Mouse (Mus musculus) fibroblast of lung, adult 2 months (primary cell): ENCODE measurements at regions not wholly inside any gene's neighbourhood (a gene's known extent, or its start where the extent isn't known, plus 50 kb on each side); places are given as distances from the start of the nearest gene placed in this dataset.

Experiments
- DNase-seq: peaks from one replicate; pipeline ENCODE4 v3.0.0-alpha.2; 2011; ENCODE audit warnings: low read depth

- no peak for DNase-seq
These were observed 64.6 kb upstream of the Cdh5 start for GRCm38 (mm10) chr8:104036580-104037477.

- no peak for DNase-seq
These were observed 63.8 kb upstream of the Cdh5 start for GRCm38 (mm10) chr8:104037611-104038010.

- DNase-seq, result no peak
These were observed 61.9 kb upstream of the Cdh5 start for GRCm38 (mm10) chr8:104039526-104039925.

GRCm38 (mm10) chr8:104041522-104041921 is 59.9 kb upstream of the Cdh5 start:
- DNase-seq, result no peak

GRCm38 (mm10) chr8:104042434-104042833 is 59.0 kb upstream of the Cdh5 start:
- no peak for DNase-seq

- DNase-seq, result no peak
These were observed 53.4 kb upstream of the Cdh5 start for GRCm38 (mm10) chr8:104048037-104048436.

- no peak for DNase-seq
These were observed 52.2 kb upstream of the Cdh5 start for GRCm38 (mm10) chr8:104049181-104049580.

- peak; percentile 40 for DNase-seq
These were observed 50.5 kb upstream of the Cdh5 start for GRCm38 (mm10) chr8:104050694-104051539.

GRCm38 (mm10) chr8:104051540-104051882 is 49.9 kb upstream of the Cdh5 start:
- DNase-seq, result no peak
